Mouse (Mus musculus) c-Kit-negative CD71-positive TER-119-positive erythroid progenitor cells, embryonic 14.5 days (primary cell): ENCODE measurements around the gene H2-M10.5.
"Not testable (repeated sequence)": the region's sequence is repeated elsewhere in the genome, so short reads cannot be mapped to it uniquely, and the experiment has no call there.

ENCODE experiments used
- DNase-seq: peaks from one replicate; pipeline ENCODE4 v3.0.0-alpha.2; 2013; ENCODE audit warnings: low read depth, low spot score

The H2-M10.5 gene

GRCm38 (mm10) chr17:36772610-36773009 is at the start of gene H2-M10.5:
H2-M10.5 (plus strand) TSS chr17:36772910.
- not testable (repeated sequence) for DNase-seq

GRCm38 (mm10) chr17:36726046-36726445 is 46.7 kb upstream of the H2-M10.5 start:
- DNase-seq = no peak

- DNase-seq = no peak
Measured at GRCm38 (mm10) chr17:36763816-36764215, 8.9 kb upstream of the H2-M10.5 start.

GRCm38 (mm10) chr17:36764244-36764643 is 8.5 kb upstream of the H2-M10.5 start:
- DNase-seq = not testable (repeated sequence)

GRCm38 (mm10) chr17:36765403-36765802 is 7.3 kb upstream of the H2-M10.5 start:
- not testable (repeated sequence) for DNase-seq

GRCm38 (mm10) chr17:36781533-36781932 is 8.8 kb downstream of the H2-M10.5 start:
- DNase-seq = no peak

- DNase-seq = not testable (repeated sequence)
Measured at GRCm38 (mm10) chr17:36786483-36786886, 13.8 kb downstream of the H2-M10.5 start.

- DNase-seq = no peak
Measured at GRCm38 (mm10) chr17:36788351-36788750, 15.6 kb downstream of the H2-M10.5 start.

GRCm38 (mm10) chr17:36788801-36789200 is 16.1 kb downstream of the H2-M10.5 start:
- peak; percentile 17 for DNase-seq

- DNase-seq = no peak
Measured at GRCm38 (mm10) chr17:36799493-36799892, 26.8 kb downstream of the H2-M10.5 start.

GRCm38 (mm10) chr17:36799921-36800462 is 27.3 kb downstream of the H2-M10.5 start:
- not testable (repeated sequence) for DNase-seq

GRCm38 (mm10) chr17:36811871-36812270 is 39.2 kb downstream of the H2-M10.5 start, which contains the start of gene H2-M10.6:
H2-M10.6 (plus strand) TSS chr17:36812171.
- no peak for DNase-seq

- no peak for DNase-seq
Measured at GRCm38 (mm10) chr17:36824005-36824404, 51.3 kb downstream of the H2-M10.5 start.

GRCm38 (mm10) chr17:36825525-36825924 is 52.8 kb downstream of the H2-M10.5 start:
- DNase-seq = no peak
